Mouse (Mus musculus) right cerebral cortex, adult 18-20 months (tissue): ENCODE results near the gene B3gnt2.

Experiments
- DNase-seq: peaks from one replicate; pipeline ENCODE4 v3.0.0; 2022; ENCODE audit warnings: mixed read lengths

Gene B3gnt2

GRCm38 (mm10) chr11:22860335-22861227 lies at the start of gene B3gnt2:
Gene B3gnt2 (minus strand): TSS chr11:22860961.
- no peak for DNase-seq

GRCm38 (mm10) chr11:22906453-22906865 lies 45.7 kb upstream of the B3gnt2 start:
- DNase-seq = no peak

DNA sequence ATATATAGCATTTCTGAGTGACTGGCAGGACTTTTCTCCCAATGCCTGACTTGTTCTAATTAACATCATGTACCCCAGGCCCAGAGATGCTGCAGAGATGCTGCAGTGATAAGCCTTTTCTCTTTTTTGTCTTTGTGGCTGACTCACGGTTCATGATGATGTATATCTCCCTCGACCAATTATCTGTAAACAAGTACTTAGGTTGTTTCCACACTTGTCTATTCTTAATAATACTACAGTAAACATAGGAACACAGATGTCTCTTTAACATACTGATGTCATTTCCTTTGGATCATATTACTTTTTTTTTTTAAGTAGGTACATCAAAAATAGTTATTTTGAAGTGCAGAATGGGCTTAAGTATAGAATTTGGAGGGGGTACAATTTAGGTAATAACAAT lies 42.2 kb upstream of the B3gnt2 start:
- DNase-seq = no peak

DNA sequence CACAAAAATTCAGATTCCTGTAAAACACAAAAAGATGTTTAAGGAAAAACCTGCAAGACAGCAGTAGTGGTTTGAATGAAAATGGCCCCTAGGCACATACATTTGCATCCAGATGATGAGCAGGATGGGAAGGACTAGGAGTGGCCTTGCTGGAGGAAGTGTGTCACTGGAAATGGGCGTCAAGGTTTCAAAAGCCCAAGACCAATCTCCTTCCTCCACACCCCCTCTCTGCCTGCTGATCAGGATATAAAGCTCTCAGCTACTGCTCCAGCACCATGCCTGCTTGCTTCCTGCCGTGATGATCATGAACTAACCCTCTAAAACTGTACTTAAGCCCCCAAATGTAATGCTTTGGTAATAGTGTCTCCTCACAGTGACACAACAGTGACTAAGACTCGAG lies 39.3 kb upstream of the B3gnt2 start:
- no peak for DNase-seq

DNA sequence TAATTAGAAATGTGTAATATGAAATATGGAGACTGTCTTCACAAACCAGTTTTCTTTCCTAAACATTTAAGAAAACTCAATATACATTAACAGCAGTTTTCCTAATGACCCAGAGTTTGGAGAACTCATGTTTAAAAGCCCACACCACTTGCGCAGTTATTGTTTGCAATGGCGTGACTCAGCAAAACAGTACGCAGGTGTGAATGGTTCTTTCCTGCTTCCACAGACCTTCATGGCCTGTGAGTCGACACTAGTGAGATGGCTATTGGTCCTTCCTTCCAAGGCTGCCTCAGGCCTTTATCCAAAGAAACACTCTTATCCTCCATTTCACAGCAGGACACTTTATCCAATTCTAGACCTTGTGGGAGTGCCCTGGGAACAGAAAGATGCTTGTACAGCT lies 36.9 kb upstream of the B3gnt2 start:
- no peak for DNase-seq

DNA sequence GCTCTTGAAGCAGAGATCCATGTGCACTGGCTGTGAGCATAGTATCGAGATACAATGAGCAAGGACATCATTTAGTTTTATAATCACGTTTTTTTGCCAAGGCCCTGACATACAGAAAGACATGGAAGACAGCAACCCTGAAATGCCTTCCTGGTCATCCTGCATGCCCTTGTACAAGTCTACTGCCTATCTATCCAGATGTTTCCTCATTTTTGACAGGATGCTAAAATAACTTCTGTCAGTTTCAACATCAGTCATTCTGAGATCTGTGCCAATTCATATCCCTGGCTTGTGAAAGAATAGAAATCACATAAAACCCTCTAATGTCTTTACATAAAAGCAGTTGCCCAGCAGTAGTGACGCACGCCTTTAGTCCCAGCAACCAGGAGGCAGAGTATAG lies 36.4 kb upstream of the B3gnt2 start:
- DNase-seq = no peak

DNA sequence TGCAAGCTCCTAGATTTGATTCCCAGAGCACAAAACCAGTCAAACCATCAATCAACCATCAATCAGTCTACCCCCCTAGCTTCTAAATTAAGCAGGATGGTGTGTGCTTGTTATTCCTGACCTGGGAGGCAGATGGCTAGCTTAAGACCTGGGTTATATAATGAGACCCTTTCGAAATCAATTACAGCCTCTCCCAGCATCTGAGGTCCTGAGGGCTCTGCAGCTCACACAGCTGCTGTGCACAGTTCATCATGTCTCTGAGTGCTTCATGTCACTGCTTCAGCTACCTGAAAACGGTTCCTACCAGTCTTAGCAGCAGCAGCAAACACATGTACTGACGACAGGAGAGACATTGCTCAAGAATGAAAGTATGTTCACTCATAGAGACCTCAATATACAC lies 32.3 kb upstream of the B3gnt2 start:
- DNase-seq = no peak

DNA sequence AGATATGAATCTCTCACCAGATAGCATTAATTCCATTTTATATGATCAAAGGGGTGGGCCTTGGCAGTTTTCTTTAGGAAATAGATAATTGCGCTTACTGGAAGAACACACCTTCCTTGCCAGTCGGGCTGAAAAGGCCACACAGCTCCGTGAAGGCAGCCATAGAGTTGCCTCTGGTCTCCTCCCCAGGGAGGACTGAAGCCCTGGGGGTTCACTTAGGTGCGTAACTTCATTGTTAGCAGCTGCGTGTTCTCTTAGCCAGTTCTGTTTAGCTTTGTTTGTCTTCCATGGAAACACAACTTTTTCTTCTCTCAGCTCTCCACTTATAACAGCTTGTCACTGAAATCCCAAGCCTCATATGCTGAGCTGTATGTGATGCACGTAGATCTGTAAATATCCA lies 31.7 kb upstream of the B3gnt2 start:
- no peak for DNase-seq

GRCm38 (mm10) chr11:22891876-22892275 lies 31.1 kb upstream of the B3gnt2 start:
- DNase-seq = no peak

DNA sequence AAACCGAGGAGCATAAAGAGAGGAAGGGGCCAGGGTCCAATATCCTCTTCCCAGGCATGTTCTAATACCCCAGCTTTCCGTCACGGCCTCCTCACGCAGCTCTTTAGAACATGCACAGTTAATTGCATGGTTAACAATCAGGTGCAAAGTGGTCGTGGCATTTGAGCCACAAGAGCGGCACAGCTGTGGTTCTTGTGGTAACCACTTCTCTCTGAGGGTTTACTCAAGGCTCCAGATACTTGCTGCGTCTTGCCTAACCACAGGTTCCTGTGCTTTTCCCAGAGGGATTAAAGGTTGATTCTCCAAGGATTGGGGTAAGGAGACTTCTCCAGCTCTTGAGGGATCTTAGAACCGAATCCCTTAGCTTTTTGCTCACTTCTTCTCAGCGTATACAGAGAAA lies 30.5 kb upstream of the B3gnt2 start:
- no peak for DNase-seq

GRCm38 (mm10) chr11:22889224-22889623 lies 28.5 kb upstream of the B3gnt2 start:
- peak; percentile 64 for DNase-seq

DNA sequence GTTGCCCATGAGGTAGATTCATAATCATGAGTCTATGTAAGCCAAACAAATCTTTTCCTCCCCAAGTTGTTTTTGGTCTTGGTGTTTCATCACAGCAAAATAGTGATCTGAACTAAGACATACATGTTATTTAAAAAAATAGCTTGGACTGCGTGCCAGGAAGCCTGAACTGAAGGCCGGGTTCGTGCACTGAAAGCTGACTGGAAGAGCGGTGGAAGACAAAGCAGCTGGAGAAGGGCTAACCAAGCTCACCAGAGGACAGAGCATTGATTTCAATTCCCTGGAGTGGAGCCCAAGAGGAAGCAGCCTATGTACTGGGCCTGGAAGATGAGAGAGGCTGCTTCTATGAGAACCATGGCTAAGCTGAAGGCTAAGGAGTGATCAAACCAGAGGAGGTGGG lies 26.2 kb upstream of the B3gnt2 start:
- no peak for DNase-seq

- DNase-seq = no peak
These were observed 24.6 kb upstream of the B3gnt2 start for GRCm38 (mm10) chr11:22885350-22885749.

- DNase-seq = no peak
These were observed 22.9 kb upstream of the B3gnt2 start for GRCm38 (mm10) chr11:22883676-22884075.

DNA sequence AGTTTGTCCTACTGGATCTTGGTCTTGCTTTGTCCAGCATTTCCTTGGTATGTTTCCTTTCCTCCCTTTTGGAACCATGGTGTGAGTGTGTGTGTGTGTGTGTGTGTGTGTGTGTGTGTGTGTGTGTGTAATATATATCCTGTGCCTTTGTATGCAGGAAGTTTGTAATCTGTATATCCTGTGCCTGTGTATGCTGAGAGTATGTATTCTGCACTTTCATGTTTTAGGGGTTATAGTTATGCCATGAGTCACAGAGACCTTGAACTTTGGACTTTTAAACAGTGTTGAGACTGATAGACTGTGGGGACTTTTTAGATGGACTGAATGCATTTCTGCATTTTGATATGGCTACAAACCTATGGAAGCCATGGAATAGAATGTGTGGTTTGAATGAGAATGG lies 22.2 kb upstream of the B3gnt2 start:
- no peak for DNase-seq

DNA sequence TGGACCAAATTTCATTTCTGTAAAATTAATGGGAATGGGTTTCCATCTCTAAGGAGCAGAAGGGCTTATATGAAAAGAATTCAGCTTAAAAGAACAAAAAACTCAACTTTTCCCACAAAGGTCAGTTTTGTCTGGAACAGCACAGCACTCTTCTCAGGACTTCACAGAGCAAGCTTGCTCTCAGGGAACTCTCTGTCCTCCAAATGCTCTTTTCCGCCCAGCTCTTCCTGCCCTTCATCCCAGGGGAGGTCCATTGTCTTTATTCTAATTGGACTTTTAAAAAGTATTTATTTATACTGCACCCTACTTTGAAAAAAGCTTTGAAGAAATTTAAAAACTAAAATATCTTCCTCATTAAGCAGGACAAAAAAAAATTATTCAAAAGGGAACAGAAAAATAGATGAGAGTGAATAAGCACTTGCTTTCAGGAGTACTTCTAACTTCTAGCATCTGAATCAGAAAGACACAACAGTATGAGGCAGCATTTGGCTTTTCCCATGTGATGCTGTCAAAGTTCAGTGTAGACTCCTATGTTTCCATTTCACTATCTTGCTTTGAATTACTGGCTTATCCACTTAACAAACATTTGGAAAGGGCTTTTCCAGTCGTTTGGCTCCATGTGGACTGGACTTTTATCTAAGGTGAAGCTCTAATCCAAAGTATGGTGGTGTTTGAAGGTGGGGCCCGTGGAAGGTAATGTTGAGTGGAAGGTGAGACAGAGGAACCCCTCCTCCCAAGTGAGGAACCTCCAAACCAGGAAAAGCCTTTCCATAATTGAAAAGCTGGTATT lies 19.8 kb upstream of the B3gnt2 start:
- no peak for DNase-seq

DNA sequence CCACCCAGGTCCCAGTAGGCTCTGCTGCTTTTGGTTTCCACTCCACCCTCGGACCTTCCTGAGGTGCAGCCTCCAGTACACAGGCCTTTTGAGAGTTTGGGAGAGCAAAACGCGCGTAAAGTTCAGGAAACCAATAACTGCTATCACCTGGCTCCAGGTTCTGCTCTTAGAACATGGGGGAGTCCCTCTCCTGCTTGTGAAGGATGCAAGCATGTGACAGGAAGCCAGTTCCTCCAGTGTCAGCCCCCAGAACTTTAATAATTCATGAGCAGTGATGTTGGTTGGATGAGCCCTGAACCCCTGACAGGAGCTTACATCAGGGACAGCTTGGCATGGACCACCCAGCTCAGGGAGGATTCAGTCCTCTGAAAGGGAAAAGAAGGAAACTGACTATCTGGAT lies 18.9 kb upstream of the B3gnt2 start:
- DNase-seq = no peak

DNA sequence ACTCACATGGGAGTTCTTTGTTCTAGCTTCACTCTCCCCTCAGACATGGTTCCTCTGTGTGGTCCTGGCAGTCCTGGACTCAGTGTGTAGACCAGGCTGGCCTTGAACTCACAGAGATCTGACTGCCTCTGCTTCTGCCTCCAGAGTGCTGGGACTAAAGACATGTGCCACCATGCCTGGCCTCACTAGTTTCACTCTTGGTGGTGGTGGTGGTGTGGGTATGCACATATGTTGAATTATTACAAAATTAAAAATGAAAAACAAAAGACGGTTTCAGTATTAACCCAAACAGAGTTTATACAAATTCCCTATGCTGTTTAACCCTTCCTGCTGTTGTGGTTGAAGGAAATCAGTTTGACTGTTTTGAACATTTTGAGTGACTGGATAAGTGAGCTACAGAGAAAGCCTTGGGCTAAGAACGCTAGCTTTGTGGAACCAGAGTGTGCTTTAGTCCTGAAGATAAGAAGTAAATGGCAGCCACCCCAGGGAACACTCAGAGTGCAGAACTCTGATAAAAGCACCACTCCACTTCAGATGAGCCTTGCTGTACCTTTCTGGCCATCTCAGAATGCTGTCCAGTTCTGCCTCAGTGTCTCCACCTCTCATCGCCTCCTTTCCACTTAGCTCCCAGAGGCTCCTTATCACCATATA lies 16.0 kb upstream of the B3gnt2 start:
- no peak for DNase-seq

- DNase-seq = no peak
These were observed 14.5 kb upstream of the B3gnt2 start for GRCm38 (mm10) chr11:22875279-22875678.

GRCm38 (mm10) chr11:22874747-22875146 lies 14.0 kb upstream of the B3gnt2 start:
- DNase-seq = peak; percentile 29

DNA sequence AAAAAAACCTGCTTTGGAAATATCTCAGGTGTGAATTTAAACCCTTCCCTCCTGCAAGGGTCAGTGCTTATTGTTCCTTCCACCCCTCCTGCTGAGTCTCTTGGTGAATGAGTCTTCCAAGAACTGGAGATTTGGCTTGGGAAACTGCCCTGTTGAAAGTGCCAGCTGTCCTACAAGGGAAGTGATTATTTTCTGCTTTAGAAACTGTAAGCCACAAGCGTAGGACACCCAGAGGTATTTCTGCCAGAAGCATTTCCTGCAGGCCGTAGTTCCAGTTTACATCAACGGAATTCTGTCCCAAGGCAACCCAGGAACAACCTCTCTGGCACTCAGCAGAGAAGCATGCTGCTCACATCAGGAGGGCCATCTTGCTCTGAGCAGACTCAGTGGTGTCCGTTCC lies 12.6 kb upstream of the B3gnt2 start:
- peak; percentile 8 for DNase-seq

GRCm38 (mm10) chr11:22872307-22872680 lies 11.5 kb upstream of the B3gnt2 start:
- no peak for DNase-seq

- DNase-seq = no peak
These were observed 11.0 kb upstream of the B3gnt2 start for GRCm38 (mm10) chr11:22871628-22872306.
